Mouse (Mus musculus): Measurements from ENCODE around the gene Cadm3.

DNA sequence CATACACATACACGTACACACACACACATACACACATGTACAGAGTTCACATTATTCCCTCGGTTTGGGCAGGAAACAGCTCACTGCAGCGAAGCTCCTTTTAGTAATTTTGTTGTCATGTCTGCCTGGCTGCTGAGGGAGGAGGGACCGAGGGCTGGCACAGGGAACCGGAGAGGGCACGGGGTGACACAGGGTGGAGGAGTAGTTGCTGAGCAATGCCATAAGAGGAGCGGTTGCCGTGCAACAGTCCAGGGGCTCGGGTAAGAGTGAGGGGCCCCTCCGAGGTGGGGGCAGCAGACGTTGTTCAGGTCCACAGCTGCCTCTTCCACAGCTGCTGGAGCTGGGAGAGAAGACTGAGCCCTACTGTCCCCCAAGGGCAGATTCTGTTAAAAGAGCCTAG, 31.6 kb downstream of the Cadm3 start:
- TF ChIP-seq POLR2A (IDR thresholded peaks at IDR 0.05; ENCODE audit: borderline replicate concordance, extremely low read depth, low read depth, low read length) (no peak), CTCF (IDR thresholded peaks at IDR 0.05; ENCODE audit: insufficient read depth, low read length) (no peak)
